17 mouse cellular contexts compared by ENCODE assay signal in the genomic region with DNA sequence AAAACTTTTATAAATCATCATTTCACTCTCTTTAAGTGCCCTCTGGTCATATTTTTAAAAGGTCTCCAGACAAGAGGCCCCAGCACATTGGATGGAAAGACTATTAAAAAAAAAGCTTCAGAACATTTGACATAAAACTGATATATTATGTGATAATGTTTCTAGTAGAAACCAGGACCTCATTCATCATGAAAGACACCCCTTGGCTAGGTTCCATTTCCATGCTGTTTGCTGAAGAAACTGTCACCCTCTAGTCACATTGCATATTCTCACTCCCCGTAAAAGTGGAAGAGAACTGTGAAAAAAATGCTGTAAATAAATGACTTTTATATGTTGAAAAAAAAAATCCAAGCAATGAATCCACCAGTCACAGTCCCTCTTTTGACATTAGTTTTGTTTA.
"Had no signal": no experiment of that assay in that cellular context is flagged by ENCODE, and none has a peak within 500 bp of the region (broad histone marks: within the 10 kb centered on the region; RNA-seq: fewer than 3 reads in every experiment).

No protein-coding gene starts in this region.

- H3K9ac ChIP-seq: liver, embryonic 13.5 days; liver, embryonic 15.5 days; liver, postnatal 0 days; midbrain, embryonic 13.5 days; midbrain, embryonic 15.5 days; neural tube, embryonic 12.5 days; stomach, embryonic 15.5 days had no signal

- H3K4me3 ChIP-seq: liver, embryonic 13.5 days; liver, embryonic 15.5 days; megakaryocyte, embryonic 14.5 days; midbrain, embryonic 13.5 days; midbrain, embryonic 15.5 days; neural tube, embryonic 12.5 days; stomach, embryonic 15.5 days had no signal

- H3K36me3 ChIP-seq: liver, embryonic 13.5 days; liver, embryonic 15.5 days; midbrain, embryonic 13.5 days; midbrain, embryonic 15.5 days; neural tube, embryonic 12.5 days; stomach, embryonic 15.5 days had no signal

- H3K4me1 ChIP-seq: liver, embryonic 13.5 days; liver, embryonic 15.5 days; megakaryocyte, embryonic 14.5 days; midbrain, embryonic 13.5 days; midbrain, embryonic 15.5 days; neural tube, embryonic 12.5 days; stomach, embryonic 15.5 days had no signal

- DNase-seq: liver, embryonic 13.5 days; liver, postnatal 0 days; lung, postnatal 14 days; right cerebral cortex, postnatal 14 days; thymus, adult 2 months; thymus, postnatal 25 days; thymus, postnatal 4 days had no signal

- ATAC-seq: liver, postnatal 0 days; midbrain, embryonic 13.5 days; midbrain, embryonic 15.5 days had no signal

- H3K27me3 ChIP-seq: liver, embryonic 13.5 days; liver, embryonic 15.5 days; megakaryocyte, embryonic 14.5 days; midbrain, embryonic 15.5 days; stomach, embryonic 15.5 days had no signal

- H3K27ac ChIP-seq: liver, embryonic 13.5 days; liver, embryonic 15.5 days; macrophage; midbrain, embryonic 13.5 days; midbrain, embryonic 15.5 days; neural tube, embryonic 12.5 days; stomach, embryonic 15.5 days; stomach, postnatal 0 days had no signal

- H3K4me2 ChIP-seq: liver, embryonic 11.5 days; liver, embryonic 13.5 days; liver, embryonic 15.5 days; midbrain, embryonic 11.5 days; midbrain, embryonic 13.5 days; midbrain, embryonic 15.5 days; neural tube, embryonic 12.5 days; stomach, embryonic 15.5 days had no signal

- H3K9me3 ChIP-seq: liver, embryonic 13.5 days; liver, embryonic 15.5 days; megakaryocyte, embryonic 14.5 days; midbrain, embryonic 13.5 days; midbrain, embryonic 15.5 days; neural tube, embryonic 12.5 days; stomach, embryonic 15.5 days had no signal
